Mouse (Mus musculus) heart, adult 8-10 months (tissue): ENCODE results near the gene Tmem198. TPM values are rescaled to one million over a fixed set of nuclear protein-coding genes. Genes with fewer than 3 reads are reported as not detected.

Source experiments
- DNase-seq: peaks from one replicate; pipeline ENCODE4 v3.0.0; 2022; ENCODE audit warnings: low spot score
- total RNA-seq, 4 experiments: library from RNA; stranded (reverse); gene quantifications; 2 replicates each; pipeline ENCODE4 v1.2.4; 2022

The Tmem198 gene
- total RNA-seq, 4 experiments from 2014 or later, result 0.31 to 0.75 (median 0.42) TPM

DNA sequence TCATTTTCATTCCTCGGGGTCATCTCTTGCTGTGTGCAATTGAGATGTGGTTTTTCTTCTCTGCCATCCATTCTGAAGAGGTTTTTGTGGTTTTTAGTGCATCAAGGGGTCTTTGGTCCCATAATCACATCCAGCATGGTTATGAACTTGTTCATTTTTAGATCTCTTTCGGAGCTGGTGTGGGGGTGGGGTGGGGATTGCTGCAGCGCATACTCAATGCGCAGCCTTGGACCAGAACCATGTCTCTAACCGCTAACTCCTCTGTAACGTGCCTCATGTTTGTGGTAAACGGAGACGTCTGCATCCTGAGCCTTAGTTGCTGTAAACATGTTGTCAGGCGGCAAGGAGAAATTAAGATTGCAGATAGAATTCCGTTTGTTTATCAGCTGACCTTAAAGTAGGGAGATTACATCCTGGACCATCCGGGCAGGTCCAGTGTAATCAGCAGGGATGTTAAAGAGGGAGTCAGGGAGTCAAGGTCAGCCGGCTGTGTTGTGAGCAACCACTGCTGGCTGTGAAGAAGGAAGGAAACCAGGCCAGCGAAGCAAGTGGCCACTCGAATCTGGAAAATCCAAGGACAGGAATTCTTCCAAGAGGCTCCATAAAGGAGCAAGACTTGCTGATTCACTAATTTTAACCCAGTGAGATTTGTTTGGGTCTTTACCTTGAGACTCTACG, 37.5 kb downstream of the Tmem198 start:
- DNase-seq, result no peak

DNA sequence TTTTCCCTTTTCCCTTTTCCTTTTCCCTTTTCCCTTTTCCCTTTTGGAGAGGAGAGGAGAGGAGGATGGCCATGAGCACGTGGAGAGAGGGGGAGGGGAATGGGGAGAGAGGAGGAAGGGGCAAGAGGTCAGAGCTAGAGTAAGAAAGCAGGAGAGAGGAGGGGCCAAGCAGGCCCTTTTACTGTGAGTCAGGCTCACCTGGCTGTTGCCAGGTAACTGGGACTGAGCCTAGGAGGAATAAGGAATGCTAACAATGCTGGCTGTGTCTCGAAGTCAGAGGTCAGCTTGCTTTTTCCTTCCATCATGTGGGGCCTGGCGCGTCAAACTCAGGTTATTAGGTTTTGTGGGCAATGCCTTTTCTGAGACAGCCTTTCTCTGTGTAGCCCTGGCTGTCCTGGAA, 38.7 kb downstream of the Tmem198 start:
- DNase-seq, result no peak

DNA sequence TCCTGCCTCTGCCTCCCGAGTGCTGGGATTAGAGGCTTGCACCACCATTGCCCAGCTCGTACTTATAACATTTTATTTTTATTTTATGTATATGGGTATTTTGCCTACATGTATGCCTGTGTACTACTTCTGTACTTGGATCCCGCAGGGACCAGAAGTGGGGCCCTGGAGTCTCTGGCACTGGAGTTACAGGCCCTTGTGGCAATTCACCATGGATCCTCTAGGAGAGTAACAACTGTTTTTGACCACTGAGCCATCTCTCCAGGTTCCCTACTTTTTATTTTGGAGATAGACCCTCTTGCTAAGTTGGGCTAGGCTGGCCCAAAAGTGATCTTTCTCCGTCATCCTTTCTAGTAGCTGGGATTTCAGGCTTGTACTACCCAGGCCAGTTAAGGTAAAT, 39.1 kb downstream of the Tmem198 start:
- DNase-seq, result no peak

DNA sequence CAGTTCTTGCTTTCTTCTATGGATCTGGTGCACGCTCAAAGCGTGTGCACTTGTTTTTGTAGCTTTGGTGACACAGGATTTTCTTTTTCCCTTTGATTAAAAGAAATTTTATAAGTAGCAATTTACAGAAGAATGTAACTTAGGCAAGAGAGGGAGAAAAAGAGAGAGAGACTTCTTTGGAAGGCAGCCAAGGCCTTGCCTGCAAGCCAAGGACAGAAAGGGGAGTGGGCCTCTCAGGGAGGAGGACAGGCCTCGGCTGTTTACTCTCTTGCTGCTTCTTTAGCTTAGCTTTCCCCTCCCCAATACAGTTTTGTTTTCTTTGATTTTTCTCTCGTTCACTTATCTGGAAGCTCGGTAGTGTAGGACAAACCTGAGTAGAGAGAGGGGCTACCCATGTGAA, 40.2 kb downstream of the Tmem198 start:
- no peak for DNase-seq

DNA sequence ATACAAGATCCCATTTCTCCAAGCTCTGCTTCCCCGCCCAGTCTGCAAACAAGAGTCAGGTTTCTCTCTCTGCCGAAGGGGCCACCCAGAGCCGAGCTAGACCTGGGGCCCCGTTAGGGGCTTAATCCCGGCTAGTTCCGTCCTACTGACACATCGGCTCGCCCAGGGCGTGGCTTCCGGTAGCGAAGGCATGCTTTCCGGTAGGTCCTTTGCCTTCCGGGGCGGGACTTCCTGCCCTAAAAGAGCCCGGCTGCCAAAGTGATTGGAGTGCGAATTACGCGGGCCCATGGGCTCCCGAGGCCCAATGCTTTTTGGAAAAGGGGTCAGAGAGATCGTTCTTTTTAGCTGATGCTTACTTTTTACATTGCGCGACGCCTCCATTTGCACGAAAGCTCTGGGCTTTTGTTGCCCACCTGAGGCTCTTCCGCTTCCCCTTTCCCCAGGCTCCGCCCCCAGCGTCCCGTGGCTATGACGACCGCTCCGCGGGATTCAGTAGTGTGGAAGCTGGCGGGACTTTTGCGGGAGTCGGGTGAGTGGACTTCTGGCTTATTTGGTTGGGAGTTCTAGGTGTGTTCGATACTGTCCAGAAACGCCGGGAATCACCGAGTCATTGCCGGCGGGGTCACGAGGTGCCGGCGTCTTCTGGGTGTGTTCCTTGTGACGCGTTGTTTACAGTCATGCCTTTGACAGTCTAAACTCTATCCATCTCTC, 42.1 kb downstream of the Tmem198 start, which contains the start of gene Stk11ip:
Gene Stk11ip, plus strand, starts transcription at position 209 of the 711 bp plus-strand sequence.
- DNase-seq, result peak; percentile 93

DNA sequence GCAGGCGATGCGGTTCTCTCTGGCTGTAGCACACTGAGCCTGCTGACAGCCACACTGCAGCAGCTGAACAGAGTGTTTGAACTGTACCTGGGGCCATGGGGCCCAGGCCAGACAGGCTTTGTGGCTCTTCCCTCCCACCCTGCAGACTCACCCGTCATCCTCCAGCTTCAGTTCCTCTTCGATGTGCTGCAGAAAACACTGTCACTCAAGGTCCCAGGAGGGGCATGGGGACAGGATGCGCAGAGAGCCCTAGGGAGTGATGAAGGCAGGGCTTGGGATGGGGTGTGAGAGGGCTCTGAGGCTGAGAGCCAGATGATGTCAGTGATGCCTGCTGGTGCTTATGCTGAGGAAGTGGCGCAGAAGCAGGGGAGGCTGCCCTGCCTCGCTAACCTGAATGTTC, 45.3 kb downstream of the Tmem198 start:
- DNase-seq, result no peak

DNA sequence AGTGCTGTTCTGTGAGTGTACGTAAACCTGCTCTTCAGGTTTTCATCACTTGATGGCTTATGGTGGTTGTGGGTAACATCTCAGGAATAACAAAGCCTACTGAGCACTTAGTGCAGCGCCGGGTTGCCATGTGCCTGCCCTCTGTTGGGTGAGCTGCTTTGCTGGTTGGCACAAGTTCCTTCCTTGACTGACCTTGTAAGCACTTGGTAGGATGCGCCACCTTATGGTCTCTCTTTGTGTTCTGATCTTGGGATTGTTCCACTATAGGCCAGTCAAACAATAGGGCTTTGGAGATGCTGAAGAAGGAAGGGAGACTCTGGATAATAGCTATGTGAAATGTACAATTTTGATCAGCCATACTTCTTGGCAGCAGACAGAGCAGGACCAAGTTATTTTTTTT, 51.2 kb downstream of the Tmem198 start:
- DNase-seq, result no peak

DNA sequence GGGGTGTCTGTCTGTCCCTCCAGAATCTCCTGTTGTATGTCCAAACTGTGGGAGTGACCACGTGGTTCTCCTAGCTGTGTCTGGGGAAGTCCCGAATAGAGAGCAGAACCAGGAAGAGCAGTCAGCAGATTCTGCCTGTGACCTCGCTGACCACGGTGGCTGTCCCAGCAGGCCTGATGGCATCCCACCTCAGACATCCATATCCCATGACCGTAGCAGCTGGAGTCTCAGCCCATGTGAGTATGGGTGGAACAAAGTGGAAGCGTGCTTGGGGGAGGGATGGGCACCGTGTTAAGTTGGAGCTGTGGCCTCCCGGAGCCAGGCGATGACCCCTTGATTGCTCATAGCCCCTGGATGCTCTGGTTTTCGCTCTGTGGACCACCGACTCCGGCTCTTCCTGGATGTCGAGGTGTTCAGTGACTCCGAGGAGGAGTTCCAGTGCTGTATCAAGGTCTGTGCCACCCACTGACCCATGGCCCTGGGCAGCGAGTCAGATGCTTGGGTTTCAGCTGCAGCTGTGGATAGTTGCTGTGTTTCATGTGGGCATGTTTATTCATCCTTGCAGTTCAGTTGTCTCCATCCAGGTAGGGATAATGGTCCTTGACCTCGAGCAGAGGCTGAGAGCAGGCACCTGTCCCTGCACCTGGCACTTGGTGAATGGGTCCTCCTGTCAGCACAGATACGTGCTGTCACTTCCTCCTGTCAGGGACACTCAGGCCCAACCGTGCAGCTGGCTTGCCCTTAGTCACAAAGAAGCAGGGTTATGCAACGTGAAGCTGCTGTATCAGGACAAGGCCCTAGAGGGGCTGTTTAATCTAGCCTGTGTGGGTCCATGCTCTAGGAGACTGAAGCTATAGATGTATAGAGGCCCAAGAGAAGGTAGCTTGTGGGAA, 53.2 kb downstream of the Tmem198 start:
- no peak for DNase-seq

DNA sequence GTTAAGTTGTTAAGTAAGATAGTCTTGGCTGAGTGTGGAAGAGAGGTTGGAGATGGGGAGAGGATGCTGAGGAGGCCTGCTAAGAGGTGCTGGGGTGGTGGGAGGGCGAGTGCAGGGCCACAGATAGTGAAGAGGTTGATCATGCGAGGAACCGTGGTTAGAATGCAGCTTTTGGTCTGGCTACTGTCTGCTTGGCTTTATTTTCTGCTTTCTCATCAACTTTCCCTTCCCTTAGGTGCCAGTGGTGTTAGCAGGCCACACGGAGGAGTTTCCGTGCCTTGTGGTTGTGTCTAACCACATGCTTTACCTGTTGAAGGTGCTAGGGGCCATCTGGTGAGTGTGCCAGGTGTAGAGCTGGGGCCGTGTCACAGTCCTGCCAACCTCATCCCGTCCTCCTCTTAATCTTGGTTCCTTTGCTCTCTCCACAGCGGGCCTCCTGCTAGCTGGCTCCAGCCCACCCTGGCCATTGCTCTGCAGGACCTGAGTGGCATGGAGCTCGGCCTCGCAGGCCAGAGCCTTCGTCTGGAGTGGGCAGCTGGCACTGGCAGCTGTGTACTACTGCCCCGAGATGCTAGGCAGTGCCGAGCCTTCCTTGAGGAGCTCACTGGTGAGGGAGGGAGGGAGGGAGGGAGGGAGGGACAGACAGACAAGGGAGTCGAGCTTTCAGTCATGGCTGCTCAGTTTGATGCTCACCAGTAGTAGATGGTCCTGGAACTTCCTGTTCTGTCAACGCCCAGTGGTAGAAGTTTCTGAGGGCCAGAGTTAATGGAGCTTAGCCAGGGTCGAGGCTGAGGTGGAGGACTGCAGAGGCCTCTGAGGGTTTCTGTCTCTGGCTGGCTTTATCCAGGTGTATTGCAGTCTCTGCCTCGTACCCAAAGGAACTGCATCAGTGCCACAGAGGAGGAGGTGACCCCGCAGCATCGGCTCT, 54.3 kb downstream of the Tmem198 start:
- no peak for DNase-seq

Other genes with a start within 250 kb of the Tmem198 start
- not detected for gene A630095N17Rik, start 247.4 kb upstream of the Tmem198 start, total RNA-seq
- gene Dnajb2, start 243.1 kb upstream of the Tmem198 start, total RNA-seq, result 100 to 1,000 TPM; 102 to 135 (median 117) TPM
- gene Ptprn, start 215.0 kb upstream of the Tmem198 start, total RNA-seq, result 1 to 10 TPM; 1.4 to 3.2 (median 1.8) TPM
- not detected for gene Resp18, start 201.1 kb upstream of the Tmem198 start, total RNA-seq
- gene Dnpep, start 161.5 kb upstream of the Tmem198 start, total RNA-seq, result 10 to 100 TPM; 85.4 to 89.1 (median 86.9) TPM
- 1,000 to 10,000 TPM; 1,263 to 1,551 (median 1,367) TPM for gene Des, start 119.2 kb upstream of the Tmem198 start, total RNA-seq
- 100 to 1,000 TPM; 131 to 145 (median 137) TPM for gene Speg, start 104.2 kb upstream of the Tmem198 start, total RNA-seq
- gene Gmppa, start 43.6 kb upstream of the Tmem198 start, total RNA-seq, result 10 to 100 TPM; 34.1 to 44.8 (median 40.8) TPM
- not detected for gene Asic4, start 29.1 kb upstream of the Tmem198 start, total RNA-seq
- 10 to 100 TPM; 22.4 to 23.9 (median 23.6) TPM for gene Chpf, start 225 bp upstream of the Tmem198 start, total RNA-seq
- gene Obsl1, start 26.9 kb downstream of the Tmem198 start, total RNA-seq, result 100 to 1,000 TPM; 108 to 133 (median 122) TPM
- 1 to 10 TPM; 2.8 to 4.6 (median 3.9) TPM for gene Inha, start 27.5 kb downstream of the Tmem198 start, total RNA-seq
- gene Stk11ip, start 42.0 kb downstream of the Tmem198 start, total RNA-seq, result 10 to 100 TPM in 3 of 4 experiments, 1 to 10 TPM in 1; 8.3 to 10.4 (median 10.3) TPM
- 100 to 1,000 TPM; 221 to 344 (median 267) TPM for gene Slc4a3, start 66.7 kb downstream of the Tmem198 start, total RNA-seq